Mouse (Mus musculus) heart, adult 18-20 months (tissue): ENCODE measurements around the gene Ribc2. TPM values are rescaled to one million over a fixed set of nuclear protein-coding genes. Genes with fewer than 3 reads are reported as not detected.

Experiments
- DNase-seq, 2 experiments: peaks; one replicate each; pipeline ENCODE4 v3.0.0; 2021 to 2022; ENCODE audit warnings: mixed read lengths in 1 of 2
- long read RNA-seq, 2 experiments: library from polyadenylated mRNA; stranded (forward); transcript quantifications; one replicate each; pipeline ENCODE4 v2.0.0; 2021
- total RNA-seq, 2 experiments: library from RNA; stranded (reverse); gene quantifications; 2 replicates each; pipeline ENCODE4 v1.2.3; 2021

The Ribc2 gene
- not detected for total RNA-seq
- long read RNA-seq, experiment 1 = 0 reads
- long read RNA-seq, experiment 2 = 0 reads

- peak; percentile 34 to 37 for DNase-seq
Observed at GRCm38 (mm10) chr15:85131275-85132192, at the start of gene Ribc2, which contains the start of gene Smc1b. Ribc2 (plus strand) TSS chr15:85132078. Smc1b (minus strand) TSS chr15:85131964.

- no peak for DNase-seq
Observed at GRCm38 (mm10) chr15:85085641-85086040, 46.2 kb upstream of the Ribc2 start.

- DNase-seq = no peak
Observed at GRCm38 (mm10) chr15:85132193-85132520, 279 bp downstream of the Ribc2 start.

GRCm38 (mm10) chr15:85135143-85135542 is 3.3 kb downstream of the Ribc2 start:
- DNase-seq = no peak

GRCm38 (mm10) chr15:85141290-85141689 is 9.4 kb downstream of the Ribc2 start:
- DNase-seq = no peak

GRCm38 (mm10) chr15:85142441-85142840 is 10.6 kb downstream of the Ribc2 start:
- no peak for DNase-seq

GRCm38 (mm10) chr15:85143161-85143560 is 11.3 kb downstream of the Ribc2 start:
- no peak for DNase-seq

- no peak for DNase-seq
Observed at GRCm38 (mm10) chr15:85143747-85144146, 11.9 kb downstream of the Ribc2 start.

GRCm38 (mm10) chr15:85144249-85144648 is 12.4 kb downstream of the Ribc2 start:
- no peak for DNase-seq

- DNase-seq = peak; percentile 76 to 84
Observed at GRCm38 (mm10) chr15:85151433-85151918, 19.6 kb downstream of the Ribc2 start.

- DNase-seq = peak; percentile 66 to 83
Observed at GRCm38 (mm10) chr15:85152577-85152976, 20.7 kb downstream of the Ribc2 start.

GRCm38 (mm10) chr15:85154091-85154490 is 22.2 kb downstream of the Ribc2 start:
- DNase-seq = no peak

GRCm38 (mm10) chr15:85156198-85156597 is 24.3 kb downstream of the Ribc2 start:
- peak; percentile 48 to 52 for DNase-seq

GRCm38 (mm10) chr15:85161416-85161815 is 29.5 kb downstream of the Ribc2 start:
- DNase-seq = no peak

- DNase-seq = peak; percentile 71 to 84
Observed at GRCm38 (mm10) chr15:85162693-85163663, 31.1 kb downstream of the Ribc2 start.

GRCm38 (mm10) chr15:85166433-85166933 is 34.6 kb downstream of the Ribc2 start:
- no peak for DNase-seq

- no peak for DNase-seq
Observed at GRCm38 (mm10) chr15:85167086-85167679, 35.3 kb downstream of the Ribc2 start.

- peak; percentile 58 to 85 for DNase-seq
Observed at GRCm38 (mm10) chr15:85172054-85172453, 40.2 kb downstream of the Ribc2 start.

GRCm38 (mm10) chr15:85173425-85173824 is 41.5 kb downstream of the Ribc2 start:
- DNase-seq = no peak

- DNase-seq = no peak
Observed at GRCm38 (mm10) chr15:85174060-85174459, 42.2 kb downstream of the Ribc2 start.

GRCm38 (mm10) chr15:85177576-85177975 is 45.7 kb downstream of the Ribc2 start:
- peak; percentile 19 to 48 for DNase-seq

GRCm38 (mm10) chr15:85178172-85178571 is 46.3 kb downstream of the Ribc2 start:
- DNase-seq = peak; percentile 51 to 69
